Mouse (Mus musculus) ES-Bruce4 (cell line): ENCODE measurements around the gene Gm47969. TPM values are rescaled to one million over a fixed set of nuclear protein-coding genes. Genes with fewer than 3 reads are reported as not detected.

ENCODE experiments used
- H3K27ac ChIP-seq: 2 replicates; pipeline ENCODE4 v1.5.1; 2012; ENCODE audit warnings: low read length, inconsistent platforms; ENCODE audit not compliant: insufficient read depth
- H3K27me3 ChIP-seq: 2 replicates; pipeline ENCODE4 v1.6.1; 2012; ENCODE audit warnings: mild to moderate bottlenecking, low read length, inconsistent platforms; ENCODE audit not compliant: control insufficient read depth, poor library complexity, insufficient read depth, severe bottlenecking
- H3K36me3 ChIP-seq: 2 replicates; pipeline ENCODE4 v1.6.1; 2012; ENCODE audit warnings: inconsistent platforms, mild to moderate bottlenecking, low read length, moderate library complexity; ENCODE audit not compliant: control insufficient read depth, poor library complexity, insufficient read depth, severe bottlenecking
- H3K4me1 ChIP-seq: one replicate; pipeline ENCODE4 v1.8.1; 2011; ENCODE audit warnings: low read length; ENCODE audit not compliant: control insufficient read depth, insufficient read depth
- H3K4me3 ChIP-seq: 2 replicates; pipeline ENCODE4 v1.5.1; 2011; ENCODE audit warnings: low read depth, mild to moderate bottlenecking, low read length
- H3K9ac ChIP-seq: 2 replicates; pipeline ENCODE4 v1.6.1; 2012; ENCODE audit warnings: low read depth, mild to moderate bottlenecking, inconsistent platforms; ENCODE audit not compliant: poor library complexity, severe bottlenecking
- H3K9me3 ChIP-seq: replicated peaks from 2 replicates; pipeline ENCODE4 v1.6.1; 2012; ENCODE audit warnings: mild to moderate bottlenecking, low read length, inconsistent platforms; ENCODE audit not compliant: control insufficient read depth, poor library complexity, insufficient read depth, severe bottlenecking
- CTCF ChIP-seq: IDR thresholded peaks from one replicate; pipeline ENCODE4 v1.8.1; 2011; ENCODE audit warnings: low read depth, low read length
- EP300 ChIP-seq: IDR thresholded peaks from 2 replicates; pipeline ENCODE4 v1.6.1; 2011; ENCODE audit warnings: low read depth, low read length; ENCODE audit not compliant: insufficient read depth
- POLR2A ChIP-seq: IDR thresholded peaks from one replicate; pipeline ENCODE4 v1.8.1; 2011; ENCODE audit warnings: low read length; ENCODE audit not compliant: insufficient read depth
- polyA plus RNA-seq: library from polyadenylated mRNA; stranded (reverse); fragments of >200 nt; gene quantifications from 2 replicates; pipeline ENCODE4 v1.2.4, GENCODE M21; 2011; ENCODE audit warnings: low read depth; ENCODE audit not compliant: missing spikeins, insufficient read depth, insufficient read length

Gm47969 gene
- polyA plus RNA-seq, 1 experiment = not detected

DNA sequence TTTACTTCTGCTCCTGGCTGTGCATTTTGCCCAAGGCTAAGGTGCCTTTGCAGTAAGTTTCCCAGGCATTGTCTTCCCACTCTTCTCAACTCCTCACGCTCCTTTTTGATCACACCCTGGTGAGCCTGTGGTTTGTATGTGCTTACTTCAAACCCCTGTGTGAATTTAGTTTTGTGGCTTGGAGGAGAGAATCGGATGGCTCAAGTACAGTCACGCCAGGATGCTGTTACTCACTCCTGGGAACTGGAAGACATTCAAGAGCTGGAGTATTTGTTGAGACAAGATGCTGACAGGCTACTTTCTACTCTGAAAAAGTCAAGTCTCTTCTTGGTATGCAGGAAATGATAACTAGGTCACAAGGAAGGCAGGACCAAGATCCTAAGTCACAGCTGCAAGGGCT is 46.5 kb downstream of the Gm47969 start:
- H3K9me3 ChIP-seq = no peaks in the 10 kb centered on the region
- H3K4me3 ChIP-seq = no peak overlapping the region
- no peak overlapping the region for H3K9ac ChIP-seq
- no peak overlapping the region for H3K27ac ChIP-seq
- H3K4me1 ChIP-seq = no peaks in the 10 kb centered on the region
- peaks cover 1% of the 10 kb centered on the region; the same call in 1 of the 2 replicates for H3K27me3 ChIP-seq
- H3K36me3 ChIP-seq = no peaks in the 10 kb centered on the region
- TF ChIP-seq POLR2A (no peak), CTCF (no peak), EP300 (no peak)

Other genes with a start within 250 kb of the Gm47969 start
- gene Agfg1, start 205.4 kb upstream of the Gm47969 start, polyA plus RNA-seq = 124 and 133 TPM in 2 replicates
- 1.1 TPM in 1 of 2 replicates, not detected in the other for gene A030005L19Rik, start 131.6 kb upstream of the Gm47969 start, polyA plus RNA-seq
- not detected in 2 replicates for gene A030014E15Rik, start 120.0 kb upstream of the Gm47969 start, polyA plus RNA-seq
- not detected in 2 replicates for gene Gm6217, start 113.5 kb upstream of the Gm47969 start, polyA plus RNA-seq
- gene A030003K21Rik, start 101.5 kb upstream of the Gm47969 start, polyA plus RNA-seq = not detected in 2 replicates
- not detected in 2 replicates for gene Gm7544, start 88.9 kb upstream of the Gm47969 start, polyA plus RNA-seq
- not detected in 2 replicates for gene Gm47955, start 84.6 kb upstream of the Gm47969 start, polyA plus RNA-seq
- not detected in 2 replicates for gene Gm47959, start 44.4 kb upstream of the Gm47969 start, polyA plus RNA-seq
- 3.0 and 4.2 TPM in 2 replicates for gene Slc19a3, start 6.5 kb upstream of the Gm47969 start, polyA plus RNA-seq
- not detected in 2 replicates for gene Krtap28-10, start 2.5 kb upstream of the Gm47969 start, polyA plus RNA-seq
- not detected in 2 replicates for gene A030005K14Rik, start 14.4 kb downstream of the Gm47969 start, polyA plus RNA-seq
- gene Krtap28-13, start 16.0 kb downstream of the Gm47969 start, polyA plus RNA-seq = not detected in 2 replicates
- gene Ccl20, start 71.8 kb downstream of the Gm47969 start, polyA plus RNA-seq = 0.78 TPM in 1 of 2 replicates, not detected in the other
- gene Daw1, start 114.8 kb downstream of the Gm47969 start, polyA plus RNA-seq = not detected in 2 replicates